Mouse (Mus musculus): ENCODE data around the gene Ppm1n. TPM values are rescaled to one million over a fixed set of nuclear protein-coding genes. Genes with fewer than 3 reads are reported as not detected.

The Ppm1n gene
- polyA plus RNA-seq, 1 experiment from 2014 or later, result 0.51 TPM

DNA sequence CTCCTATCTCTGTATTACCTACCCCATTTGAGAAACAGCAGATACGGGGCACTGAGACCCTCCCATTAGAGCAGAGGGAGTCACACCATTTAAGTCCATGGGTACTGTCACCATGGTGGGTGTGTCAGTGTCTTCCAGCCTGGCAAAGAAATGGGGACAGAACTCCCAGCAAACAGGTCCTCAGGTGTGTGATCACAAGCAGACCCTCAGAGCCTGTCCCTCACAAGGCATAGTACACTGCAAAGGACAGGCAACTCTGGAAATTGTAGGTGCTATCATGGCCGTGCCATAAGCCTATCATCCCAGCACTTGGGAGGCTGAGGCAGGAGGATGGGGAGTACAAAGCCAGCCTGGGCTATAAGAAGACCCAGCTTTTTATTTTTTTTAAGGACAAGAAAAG is 38.3 kb upstream of the Ppm1n start:
- Histone ChIP-seq H3K27ac (no peak overlapping the region), H3K9me3 (no peaks in the 10 kb centered on the region), H3K4me1 (peaks cover 34% of the 10 kb centered on the region), H3K4me3 (no peak overlapping the region), H3K27me3 (ENCODE audit: poor library complexity, severe bottlenecking) (peaks cover 59% of the 10 kb centered on the region), H3K36me3 (replicated peaks) (no peaks in the 10 kb centered on the region)
- 82% methylated on average over 2 of the region's 2 CpGs for WGBS
- no peak for DNase-seq (ENCODE audit: extremely low spot score, low spot score)

DNA sequence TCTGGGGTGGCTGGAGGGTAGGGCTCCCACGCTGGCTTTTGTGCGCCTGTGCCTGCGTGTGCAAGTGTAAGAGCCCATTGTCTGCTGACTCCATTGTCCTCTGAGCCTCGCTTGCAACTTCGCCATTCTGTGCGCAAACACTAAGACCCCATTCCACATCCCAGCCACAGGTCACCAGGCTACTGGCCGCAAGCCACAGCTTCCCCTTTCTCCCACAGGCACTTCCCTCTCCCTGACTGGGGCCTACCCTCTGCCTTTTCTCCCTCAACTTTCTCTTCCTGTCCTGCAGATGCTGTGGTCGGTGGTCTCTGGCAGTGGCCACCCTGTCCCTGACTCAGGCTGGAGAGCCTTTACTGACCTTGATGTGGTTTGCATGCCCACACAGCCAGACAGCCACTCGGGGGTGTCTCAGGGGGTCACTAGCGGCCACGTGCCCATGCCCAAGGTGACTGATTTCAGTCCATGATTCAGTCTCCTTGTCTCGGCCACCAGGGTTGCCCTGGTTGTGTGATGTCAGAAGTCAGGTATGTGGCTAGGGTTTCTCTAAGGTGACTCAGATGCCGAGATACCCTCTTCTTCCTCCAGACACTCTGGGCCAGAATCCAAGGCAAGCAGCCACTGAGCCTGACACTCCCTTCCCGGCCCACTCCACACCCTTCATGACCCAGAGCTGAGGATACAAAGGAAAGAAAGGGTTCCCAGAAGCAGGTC is 36.7 kb upstream of the Ppm1n start:
- DNase-seq (ENCODE audit: extremely low spot score, low spot score), result no peak

DNA sequence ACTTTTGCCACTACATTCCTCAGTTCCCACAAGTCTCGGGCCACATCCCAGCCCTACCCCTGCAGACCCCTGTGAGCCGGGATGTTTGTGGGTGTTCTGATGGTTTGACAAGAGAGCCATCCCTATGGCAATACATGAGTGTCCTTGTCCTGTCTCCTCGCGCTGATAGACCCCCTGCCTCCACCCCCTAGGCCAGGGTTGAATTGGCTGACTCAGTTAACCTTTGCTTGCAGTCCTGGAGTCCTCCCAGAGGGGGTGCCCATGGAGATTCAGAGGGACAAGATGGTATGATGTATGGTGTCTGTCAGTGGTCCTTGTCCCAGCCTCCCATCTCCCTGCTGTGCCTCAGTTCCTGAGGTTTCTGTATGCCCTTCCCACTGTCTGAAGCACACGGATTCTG is 34.2 kb upstream of the Ppm1n start:
- WGBS, result 63% methylated on average over 5 of the region's 5 CpGs
- Histone ChIP-seq H3K4me1 (peaks cover 25% of the 10 kb centered on the region), H3K27me3 (ENCODE audit: poor library complexity, severe bottlenecking) (peaks cover 62% of the 10 kb centered on the region), H3K27ac (no peak overlapping the region), H3K9me3 (no peaks in the 10 kb centered on the region), H3K36me3 (replicated peaks) (no peaks in the 10 kb centered on the region), H3K4me3 (no peak overlapping the region)
- DNase-seq (ENCODE audit: extremely low spot score, low spot score), result no peak

More for the DNA sequence above, 36.7 kb upstream of the Ppm1n start:
- Histone ChIP-seq H3K27me3 (ENCODE audit: poor library complexity, severe bottlenecking) (peaks cover 61% of the 10 kb centered on the region), H3K36me3 (replicated peaks) (no peaks in the 10 kb centered on the region), H3K9me3 (no peaks in the 10 kb centered on the region), H3K27ac (0 out of 2 replicates have a peak overlapping the region, but pooled peaks have one; percentile 40), H3K4me3 (no peak overlapping the region), H3K4me1 (peaks cover 29% of the 10 kb centered on the region)
- 49% methylated on average over 14 of the region's 14 CpGs for WGBS

DNA sequence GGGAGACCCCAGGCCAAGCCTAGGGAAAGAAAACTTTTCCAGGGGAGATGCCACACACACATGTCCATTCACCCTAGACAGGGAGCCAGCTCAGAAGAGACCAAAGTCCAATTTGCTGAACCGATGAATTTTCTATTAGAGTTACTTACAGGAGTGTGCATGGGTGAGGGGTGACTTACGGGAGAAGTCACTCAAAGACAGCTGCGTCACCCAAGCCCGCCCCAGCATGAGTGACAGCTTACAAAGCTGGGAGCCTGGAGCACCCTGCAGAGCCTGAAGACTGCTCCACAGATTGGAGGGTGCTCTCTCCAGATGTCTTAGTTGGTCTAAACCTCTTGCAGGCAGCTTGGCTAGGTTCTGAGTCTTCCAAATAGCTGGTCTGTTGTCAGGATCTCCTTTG is 32.1 kb upstream of the Ppm1n start:
- WGBS, result 39% methylated on average over 4 of the region's 4 CpGs
- Histone ChIP-seq H3K27me3 (ENCODE audit: poor library complexity, severe bottlenecking) (peaks cover 54% of the 10 kb centered on the region), H3K4me3 (no peak overlapping the region), H3K36me3 (replicated peaks) (no peaks in the 10 kb centered on the region), H3K27ac (no peak overlapping the region), H3K4me1 (peaks cover 40% of the 10 kb centered on the region), H3K9me3 (no peaks in the 10 kb centered on the region)
- no peak for DNase-seq (ENCODE audit: extremely low spot score, low spot score)

DNA sequence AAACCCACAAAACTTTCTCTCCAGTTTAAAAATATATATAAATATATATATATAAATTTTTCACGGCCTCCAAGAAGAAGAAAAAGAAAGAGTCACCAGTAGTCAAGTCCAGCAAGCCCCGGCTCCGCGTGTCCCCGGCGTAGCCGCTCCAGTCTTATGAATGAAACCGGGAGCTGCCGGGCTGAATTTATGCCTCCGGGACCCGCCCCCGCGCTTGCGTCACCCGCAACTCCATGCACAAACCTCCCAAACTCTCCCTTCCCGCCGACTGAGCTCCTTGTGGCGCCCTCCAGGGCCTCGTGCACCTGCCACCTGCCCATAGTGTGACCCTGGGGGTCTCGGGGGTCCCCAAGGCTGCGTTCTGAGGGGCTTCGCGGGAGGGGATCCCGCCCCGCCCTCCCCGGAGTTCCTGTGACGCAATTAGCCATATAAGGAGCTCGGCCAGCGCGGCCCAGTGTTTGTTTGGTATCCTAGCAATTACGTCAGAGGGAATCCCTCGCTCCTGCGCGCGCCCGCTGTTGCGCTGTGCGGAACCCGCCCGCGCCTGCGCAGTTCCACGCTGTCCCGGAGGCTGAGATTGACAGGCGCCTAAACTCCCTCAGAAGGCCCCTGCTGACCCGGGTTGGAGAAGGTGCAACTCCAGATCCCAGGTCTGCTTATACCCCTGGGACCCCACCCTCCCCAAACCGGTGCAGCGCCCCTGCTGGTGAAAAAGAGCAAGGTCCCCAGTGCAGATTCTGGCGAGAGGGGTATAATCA is 30.2 kb upstream of the Ppm1n start, which contains the start of gene Fosb:
Fosb (minus strand) TSS at position 168 of the 758 bp plus-strand sequence.
- peak; percentile 94 for DNase-seq (ENCODE audit: extremely low spot score, low spot score)
- WGBS, result under 1% methylated on average over 49 of the region's 49 CpGs
- Histone ChIP-seq H3K9me3 (no peaks in the 10 kb centered on the region), H3K4me3 (peak within 1 kb of the TSS; percentile 78), H3K27me3 (ENCODE audit: poor library complexity, severe bottlenecking) (peaks cover 61% of the 10 kb centered on the region), H3K36me3 (replicated peaks) (no peaks in the 10 kb centered on the region), H3K27ac (peak within 1 kb of the TSS; percentile 77), H3K4me1 (peaks cover 36% of the 10 kb centered on the region)

DNA sequence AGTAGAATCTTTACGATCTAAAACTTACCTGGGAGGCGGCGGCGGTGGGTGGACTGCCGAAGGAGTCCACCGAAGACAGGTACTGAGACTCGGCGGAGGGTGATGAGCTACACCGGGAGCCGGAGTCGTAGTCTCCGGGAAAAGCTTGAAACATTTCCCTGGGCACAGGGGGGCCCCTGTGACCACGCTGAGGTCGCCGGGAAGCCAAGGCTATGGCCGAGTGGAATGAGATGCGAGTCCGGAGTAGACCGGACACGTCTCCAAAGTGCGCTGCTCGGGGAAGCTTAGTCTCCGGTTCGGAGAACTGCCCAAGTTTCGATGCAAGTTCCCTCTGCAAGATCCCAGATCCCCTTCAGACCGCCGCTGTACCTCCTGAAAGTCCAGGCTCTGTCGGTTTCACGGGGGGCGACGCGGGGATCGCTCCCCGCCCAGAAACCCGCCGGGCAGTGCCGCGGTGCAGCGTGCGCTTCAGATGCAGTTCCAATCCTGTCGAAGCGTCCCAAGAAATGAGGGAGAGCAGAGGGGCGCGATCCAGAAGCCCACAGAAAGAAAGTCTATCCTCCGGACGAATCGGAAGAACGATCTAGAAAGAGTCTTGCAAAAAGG is 29.5 kb upstream of the Ppm1n start:
- Histone ChIP-seq H3K27ac (no peak overlapping the region), H3K4me1 (peaks cover 43% of the 10 kb centered on the region), H3K27me3 (ENCODE audit: poor library complexity, severe bottlenecking) (peaks cover 65% of the 10 kb centered on the region), H3K36me3 (replicated peaks) (no peaks in the 10 kb centered on the region), H3K9me3 (no peaks in the 10 kb centered on the region), H3K4me3 (peak overlapping the region; percentile 78)
- 2% methylated on average over 48 of the region's 48 CpGs for WGBS
- no peak for DNase-seq (ENCODE audit: extremely low spot score, low spot score)

DNA sequence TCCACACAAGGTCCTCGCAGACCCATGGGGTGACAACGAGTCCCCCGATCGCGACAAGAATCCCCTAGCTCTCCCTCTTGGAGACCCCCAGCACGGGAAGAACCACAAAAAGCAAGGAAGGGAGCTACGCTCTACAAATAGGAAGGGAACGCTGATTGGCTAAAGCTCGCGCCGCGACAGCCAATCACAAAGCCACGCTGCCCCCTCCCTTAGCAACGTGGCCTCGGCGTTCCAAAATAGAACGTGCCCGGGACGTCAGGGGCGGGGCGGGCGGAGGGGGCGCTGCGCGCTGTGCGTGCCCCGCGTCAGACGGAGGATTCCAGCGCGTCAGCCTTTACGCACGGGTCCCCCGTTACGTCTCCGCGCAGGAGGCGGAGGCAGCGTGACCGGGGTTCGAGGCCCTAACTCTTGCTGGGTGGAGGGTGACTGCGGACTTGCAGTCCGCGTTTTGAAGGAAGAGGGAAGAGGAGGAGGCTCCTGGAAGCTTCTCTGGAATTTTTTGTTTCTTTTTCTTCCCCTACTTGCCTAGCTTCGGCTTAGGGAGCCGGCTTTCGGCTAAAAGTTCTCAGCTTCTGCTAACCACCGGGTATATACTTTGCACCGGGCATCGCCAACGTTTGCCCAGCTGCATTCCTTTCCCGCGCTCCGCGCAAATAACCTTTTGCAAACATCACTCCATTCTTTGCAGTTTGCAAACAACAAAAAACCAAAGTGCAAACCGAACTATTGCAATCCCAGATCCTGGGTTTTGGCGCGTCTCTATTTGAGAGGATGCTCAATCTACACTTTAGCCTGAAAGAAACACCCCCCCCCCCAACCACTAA is 28.8 kb upstream of the Ppm1n start:
- Histone ChIP-seq H3K4me1 (peaks cover 50% of the 10 kb centered on the region), H3K36me3 (replicated peaks) (no peaks in the 10 kb centered on the region), H3K27me3 (ENCODE audit: poor library complexity, severe bottlenecking) (peaks cover 67% of the 10 kb centered on the region), H3K9me3 (no peaks in the 10 kb centered on the region), H3K27ac (peak overlapping the region; percentile 66), H3K4me3 (peak overlapping the region; percentile 78)
- WGBS, result under 1% methylated on average over 58 of the region's 58 CpGs
- DNase-seq (ENCODE audit: extremely low spot score, low spot score), result peak; percentile 98

DNA sequence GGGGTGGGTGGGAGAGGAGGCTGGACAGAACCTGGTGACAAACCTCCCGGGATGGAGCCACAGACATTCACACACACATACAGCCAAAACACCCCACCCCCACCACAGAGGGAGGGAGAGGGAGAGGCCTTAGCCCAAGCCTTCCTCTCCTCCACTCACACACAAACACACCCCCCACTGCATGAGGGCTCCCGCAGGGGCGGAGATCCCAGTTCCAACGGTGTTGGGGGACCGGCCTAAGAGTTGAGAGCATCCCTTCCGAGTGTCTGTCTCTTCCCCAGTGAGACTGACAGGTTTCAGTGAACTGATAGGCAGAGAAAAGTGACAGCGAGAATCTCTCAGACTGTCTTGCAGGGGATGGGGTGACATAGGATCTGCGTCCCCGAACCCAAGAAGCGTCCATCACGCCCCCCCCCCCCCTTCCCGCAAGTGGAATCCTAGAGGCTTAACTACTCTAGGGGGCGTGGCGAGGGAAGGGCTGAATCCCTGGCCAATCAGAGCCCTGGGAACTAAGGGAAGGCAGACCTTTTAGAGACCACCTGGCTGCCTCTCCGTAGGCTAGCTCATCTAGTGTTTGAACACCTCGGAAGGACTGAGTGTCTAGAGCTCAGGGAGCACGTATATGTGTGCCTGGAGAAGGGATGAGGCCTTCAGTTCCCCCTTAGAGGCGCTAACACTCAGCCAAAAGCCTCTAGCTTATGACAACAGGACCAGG is 28.0 kb upstream of the Ppm1n start:
- DNase-seq (ENCODE audit: extremely low spot score, low spot score), result peak; percentile 60
- H3K27ac ChIP-seq, result peak overlapping the region; percentile 66
- H3K9me3 ChIP-seq, result no peaks in the 10 kb centered on the region
- peaks cover 68% of the 10 kb centered on the region for H3K27me3 ChIP-seq (ENCODE audit: poor library complexity, severe bottlenecking)
- H3K36me3 ChIP-seq (replicated peaks), result no peaks in the 10 kb centered on the region
- WGBS, result 1% methylated on average over 18 of the region's 18 CpGs
- H3K4me1 ChIP-seq, result peaks cover 55% of the 10 kb centered on the region
- H3K4me3 ChIP-seq, result peak overlapping the region; percentile 78

DNA sequence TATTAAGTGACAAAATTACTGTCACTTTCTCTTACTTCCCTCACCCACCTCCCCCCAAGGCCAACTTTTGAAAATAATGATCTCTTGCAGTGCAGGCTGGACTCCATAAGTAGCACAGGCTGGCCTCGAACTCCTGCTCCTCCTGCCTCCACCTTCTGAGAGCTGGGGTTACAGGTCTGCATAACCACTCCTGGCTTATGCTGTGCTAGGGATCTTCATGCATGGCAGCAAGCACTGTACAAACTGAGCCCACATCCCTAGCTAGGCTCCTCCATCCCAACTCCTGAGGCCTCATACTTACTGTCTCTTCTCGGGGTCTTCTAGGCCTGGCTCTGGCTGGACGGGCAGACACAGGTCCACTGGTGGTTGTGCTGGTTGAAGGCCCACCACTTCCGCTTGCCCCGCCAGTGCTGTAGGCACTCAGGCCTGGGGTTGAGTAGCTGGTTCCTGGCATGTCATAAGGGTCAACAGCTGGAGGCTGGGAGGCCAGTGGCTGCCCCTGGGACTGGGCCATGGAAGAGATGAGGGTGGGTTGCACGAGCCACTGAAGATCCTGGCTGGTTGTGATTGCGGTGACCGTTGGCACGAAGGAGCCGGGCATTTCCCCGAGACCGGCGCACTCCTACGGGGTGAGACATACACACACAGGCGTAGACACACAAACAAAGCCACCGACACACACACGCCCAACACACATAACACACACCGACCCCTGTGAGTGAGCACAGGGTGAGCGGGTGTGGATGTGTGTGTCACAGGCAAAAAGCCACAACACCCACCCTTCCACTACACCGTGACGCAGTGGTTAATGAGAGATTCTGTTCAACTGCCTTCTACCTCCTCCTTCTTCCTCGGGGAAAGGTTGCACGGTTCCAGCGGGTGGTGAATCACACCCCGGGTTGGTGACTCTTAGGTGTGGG is 27.2 kb upstream of the Ppm1n start:
- peak overlapping the region; percentile 78 for H3K4me3 ChIP-seq
- no peaks in the 10 kb centered on the region for H3K9me3 ChIP-seq
- WGBS, result 68% methylated on average over 25 of the region's 25 CpGs
- DNase-seq (ENCODE audit: extremely low spot score, low spot score), result no peak
- H3K27ac ChIP-seq, result 0 out of 2 replicates have a peak overlapping the region, but pooled peaks have one; percentile 17
- peaks cover 57% of the 10 kb centered on the region for H3K4me1 ChIP-seq
- H3K36me3 ChIP-seq (replicated peaks), result no peaks in the 10 kb centered on the region
- H3K27me3 ChIP-seq (ENCODE audit: poor library complexity, severe bottlenecking), result peaks cover 73% of the 10 kb centered on the region

DNA sequence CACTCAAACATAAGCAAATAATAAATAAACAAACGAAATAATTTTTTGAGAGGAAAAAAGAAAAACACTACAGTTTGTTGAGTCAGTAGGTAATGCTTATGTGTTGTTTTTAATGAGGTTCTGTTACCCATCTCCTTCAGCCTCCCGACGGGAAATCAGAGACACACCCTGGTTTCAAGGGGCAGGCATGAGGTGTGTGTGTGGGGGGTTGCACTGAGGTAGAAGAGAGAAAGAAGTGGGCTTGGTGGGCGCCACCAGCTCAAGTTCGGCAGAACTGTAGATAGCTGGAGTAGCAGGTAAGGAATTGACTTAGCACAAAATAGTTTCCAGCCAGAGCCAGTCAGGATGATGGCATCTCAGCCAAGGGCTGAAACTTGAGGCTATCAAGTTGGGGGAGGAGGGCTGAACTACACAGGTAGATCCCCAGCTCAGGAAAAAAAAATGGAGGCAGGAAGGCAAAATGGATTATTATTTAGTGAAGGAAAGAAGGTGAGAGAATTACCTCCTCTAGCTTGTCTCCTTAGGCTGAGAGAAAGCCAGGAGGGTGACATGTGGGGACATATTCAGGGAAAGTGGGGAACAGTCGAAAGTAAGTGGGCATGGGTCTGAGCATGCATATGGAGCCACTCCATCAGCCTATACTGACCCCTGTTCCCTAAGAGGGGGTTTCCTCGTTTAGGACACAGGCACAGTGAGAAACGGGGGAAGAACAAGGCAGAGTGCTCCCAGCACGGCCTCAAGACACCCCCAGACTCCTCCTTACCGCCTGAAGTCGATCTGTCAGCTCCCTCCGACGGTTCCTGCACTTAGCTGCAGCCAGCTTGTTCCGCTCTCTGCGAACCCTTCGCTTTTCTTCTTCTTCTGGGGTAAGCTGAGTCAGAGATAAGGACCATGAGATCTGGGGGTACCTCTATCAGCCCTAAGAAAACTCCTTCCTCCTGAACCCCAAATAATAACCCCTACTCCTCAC is 26.2 kb upstream of the Ppm1n start:
- peaks cover 75% of the 10 kb centered on the region for H3K27me3 ChIP-seq (ENCODE audit: poor library complexity, severe bottlenecking)
- no peak for DNase-seq (ENCODE audit: extremely low spot score, low spot score)
- H3K36me3 ChIP-seq (replicated peaks), result no peaks in the 10 kb centered on the region
- H3K27ac ChIP-seq, result no peak overlapping the region
- H3K4me1 ChIP-seq, result peaks cover 66% of the 10 kb centered on the region
- 0 out of 2 replicates have a peak overlapping the region, but pooled peaks have one; percentile 10 for H3K4me3 ChIP-seq
- no peaks in the 10 kb centered on the region for H3K9me3 ChIP-seq
- 50% methylated on average over 16 of the region's 16 CpGs for WGBS

All from forebrain, embryonic 10.5 days (tissue).